8 mouse cellular contexts compared by ENCODE assay signal in the genomic region with DNA sequence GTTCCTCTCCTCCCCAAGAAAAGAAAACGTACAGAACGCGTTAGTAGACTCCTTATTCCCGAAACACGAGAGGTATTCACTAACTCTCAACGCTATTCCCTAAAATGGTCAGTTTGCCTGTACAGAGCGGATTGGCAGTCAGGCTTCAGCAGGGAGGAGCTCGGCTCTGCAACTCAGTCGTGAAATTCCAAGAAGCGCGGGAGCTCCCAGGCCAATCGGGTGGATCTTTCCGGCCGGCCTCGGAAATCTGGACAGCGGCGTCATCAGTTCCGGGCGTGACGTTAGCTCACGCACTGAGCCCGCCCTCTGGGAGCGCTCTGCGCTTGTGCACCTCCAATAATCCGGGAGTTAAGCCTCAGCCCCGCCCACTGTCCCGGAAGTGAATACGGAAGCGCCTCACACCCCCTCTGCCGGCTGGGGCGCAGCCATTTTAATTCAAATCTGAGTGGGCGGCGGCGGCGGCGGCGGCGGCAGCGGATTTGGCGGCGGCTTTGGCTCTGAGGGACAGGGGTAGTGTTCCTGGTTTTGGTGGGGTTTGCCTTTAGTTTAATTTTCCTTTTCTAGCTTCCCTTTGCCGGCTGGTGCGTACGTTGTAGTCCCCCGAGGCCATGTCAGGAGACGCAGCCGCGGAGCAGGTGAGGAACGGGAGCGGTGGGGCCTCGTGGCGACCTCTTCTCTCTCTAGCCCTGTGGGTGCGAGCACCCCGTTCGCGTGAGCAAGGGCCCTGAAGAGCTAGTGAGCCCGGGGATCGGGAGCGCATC. TPM values are rescaled to one million over a fixed set of nuclear protein-coding genes. Genes with fewer than 3 reads are reported as not detected.
DNase-seq lines count a peak whose midpoint lies in the region; ATAC-seq lines count a peak whose summit lies in the region.

A gene (plus strand): TSS at position 456 of the 761 bp plus-strand sequence.

- no peaks in the 10 kb centered on the region for H3K36me3 ChIP-seq in forebrain, embryonic 14.5 days (ENCODE audit: control insufficient read depth, insufficient read depth, low read length)
- no peaks in the 10 kb centered on the region for H3K36me3 ChIP-seq in neural tube, embryonic 15.5 days

- DNase-seq in ES-CJ7 (ENCODE audit: low read depth, low spot score) = peak; percentile 99
- peak; percentile 98 for DNase-seq in cerebellum, adult 11 months
- DNase-seq in forebrain, embryonic 14.5 days (ENCODE audit: low spot score) = peak; percentile 100
- DNase-seq in heart, postnatal 14 days = peak; percentile 98 to 99
- DNase-seq in layer of hippocampus, adult 11-12 months (ENCODE audit: low spot score) = peak; percentile 99
- peak; percentile 99 for DNase-seq in lung, adult 18-20 months
- DNase-seq in testis, postnatal 14 days (ENCODE audit: low spot score) = peak; percentile 99

- WGBS in forebrain, embryonic 14.5 days = under 1% methylated on average over 59 of the region's 59 CpGs
- under 1% methylated on average over 59 of the region's 59 CpGs for WGBS in neural tube, embryonic 15.5 days

- peaks cover 23% of the 10 kb centered on the region for H3K4me1 ChIP-seq in forebrain, embryonic 14.5 days (ENCODE audit: control insufficient read depth, insufficient read depth, low read length)
- H3K4me1 ChIP-seq in neural tube, embryonic 15.5 days = peaks cover 31% of the 10 kb centered on the region

- H3K4me3 ChIP-seq in forebrain, embryonic 14.5 days (ENCODE audit: low read depth, low read length) = peak within 1 kb of the TSS; percentile 73
- peak within 1 kb of the TSS; percentile 94 for H3K4me3 ChIP-seq in neural tube, embryonic 15.5 days (replicated peaks)

- peak within 1 kb of the TSS; percentile 91 for H3K9ac ChIP-seq in forebrain, embryonic 14.5 days (ENCODE audit: low read length)
- peak within 1 kb of the TSS; percentile 84 for H3K9ac ChIP-seq in neural tube, embryonic 15.5 days (replicated peaks)

- ATAC-seq in forebrain, embryonic 14.5 days = peak; percentile 100
- ATAC-seq in neural tube, embryonic 15.5 days (ENCODE audit: low FRiP score) = peak; percentile 100

- peak within 1 kb of the TSS; percentile 82 for H3K4me2 ChIP-seq in forebrain, embryonic 14.5 days (ENCODE audit: low read length)
- peak within 1 kb of the TSS; percentile 69 for H3K4me2 ChIP-seq in neural tube, embryonic 15.5 days

- H3K27me3 ChIP-seq in forebrain, embryonic 14.5 days (replicated peaks; ENCODE audit: control insufficient read depth, insufficient read depth, low read length) = no peaks in the 10 kb centered on the region
- no peaks in the 10 kb centered on the region for H3K27me3 ChIP-seq in neural tube, embryonic 15.5 days (replicated peaks)

- intact Hi-C loops in heart, postnatal 14 days (cut with DNase I) = no loop called here

- peak within 1 kb of the TSS; percentile 90 for H3K27ac ChIP-seq in forebrain, embryonic 14.5 days (ENCODE audit: low read depth, low read length)
- peak within 1 kb of the TSS; percentile 92 for H3K27ac ChIP-seq in neural tube, embryonic 15.5 days (replicated peaks)

- no peaks in the 10 kb centered on the region for H3K9me3 ChIP-seq in forebrain, embryonic 14.5 days (replicated peaks; ENCODE audit: control insufficient read depth, low read length)
- H3K9me3 ChIP-seq in neural tube, embryonic 15.5 days (replicated peaks) = no peaks in the 10 kb centered on the region

RNA-seq across cellular contexts. Expression of the gene that starts here (rescaled TPM):
- polyA plus RNA-seq in forebrain, embryonic 14.5 days (2014; fragmentation: Nextera tagmentation; extraction: Ambion mirVana) = 75.2 and 92.5 TPM in 2 replicates
- 10 to 100 TPM; 16.4 to 18.3 TPM for total RNA-seq in heart, postnatal 14 days (2021)
- polyA plus RNA-seq in neural tube, embryonic 15.5 days (2015; fragmentation: Nextera tagmentation; extraction: Ambion mirVana) = 84.4 and 86.5 TPM in 2 replicates

Comparison
In these comparisons a context has a peak if more than half of its experiments do, and no peak if none do; other contexts are left out.
1. Peak in every context shown above with its lines: DNase-seq, ATAC-seq, H3K4me3 ChIP-seq and H3K27ac ChIP-seq.